Mouse (Mus musculus) lung, embryonic 14.5 days (tissue): ENCODE measurements around the gene Txlna. TPM values are rescaled to one million over a fixed set of nuclear protein-coding genes. Genes with fewer than 3 reads are reported as not detected.

Experiments used
- ATAC-seq: fragments of 200-750 bp; cut with Nextera tagmentation; 2 replicates; pipeline ENCODE4 v1.8.0; 2017; ENCODE audit warnings: mild to moderate bottlenecking, moderate TSS enrichment, moderate library complexity; ENCODE audit not compliant: insufficient read depth
- DNase-seq: peaks from one replicate; pipeline ENCODE4 v3.0.0-alpha.2; 2015
- H3K27ac ChIP-seq: fragments of 300-500 bp; sonication (generic); 2 replicates; pipeline ENCODE4 v1.5.1; 2014; ENCODE audit warnings: low read depth, mild to moderate bottlenecking, moderate library complexity
- H3K27me3 ChIP-seq: fragments of 300-500 bp; sonication (generic); 2 replicates; pipeline ENCODE4 v1.6.1; 2014; ENCODE audit warnings: low read length, control low read depth; ENCODE audit not compliant: insufficient read depth
- H3K36me3 ChIP-seq: fragments of 300-500 bp; sonication (generic); 2 replicates; pipeline ENCODE4 v1.6.1; 2014; ENCODE audit warnings: control low read depth; ENCODE audit not compliant: insufficient read depth
- H3K4me1 ChIP-seq: fragments of 300-500 bp; sonication (generic); 2 replicates; pipeline ENCODE4 v1.6.1; 2014; ENCODE audit warnings: antibody characterized with exemption, control low read depth; ENCODE audit not compliant: insufficient read depth
- H3K4me2 ChIP-seq: fragments of 300-500 bp; sonication (generic); 2 replicates; pipeline ENCODE4 v1.6.1; 2014; ENCODE audit warnings: mild to moderate bottlenecking
- H3K4me3 ChIP-seq: fragments of 300-500 bp; sonication (generic); 2 replicates; pipeline ENCODE4 v1.5.1; 2014; ENCODE audit warnings: low read depth, low read length
- H3K9ac ChIP-seq: fragments of 300-500 bp; sonication (generic); 2 replicates; pipeline ENCODE4 v1.6.1; 2014
- H3K9me3 ChIP-seq: fragments of 300-500 bp; sonication (generic); 2 replicates; pipeline ENCODE4 v1.6.1; 2016; ENCODE audit warnings: low read depth, low read length, control low read depth
- CTCF ChIP-seq: IDR thresholded peaks from 2 replicates; pipeline ENCODE4 v1.5.1; 2016; ENCODE audit warnings: antibody characterized with exemption, low read depth
- WGBS: fragments of 180-500 bp; shearing (Covaris S2); extraction: QIAGEN DNeasy Blood & Tissue Kit; methylation state at CpG from one replicate; pipeline ENCODE4 v1.1.7; 2014; 5-methylcytosine and 5-hydroxymethylcytosine counted together
- polyA plus RNA-seq: library from polyadenylated mRNA; unstranded; fragments of >200 nt; fragmentation: Nextera tagmentation; extraction: Ambion mirVana; gene quantifications from 2 replicates; pipeline ENCODE4 v1.2.1, GENCODE M21; 2014

The Txlna gene
- polyA plus RNA-seq, 1 experiment from 2014 or later = 109 TPM

- Histone ChIP-seq H3K4me2 (peak overlapping the region; percentile 91), H3K9me3 (no peaks in the 10 kb centered on the region), H3K36me3 (peaks cover 23% of the 10 kb centered on the region), H3K27ac (peak overlapping the region; percentile 94), H3K9ac (peak overlapping the region; percentile 96), H3K27me3 (no peaks in the 10 kb centered on the region), H3K4me1 (peaks cover 7% of the 10 kb centered on the region), H3K4me3 (peak overlapping the region; percentile 87)
- DNase-seq = peak; percentile 83
- 6% methylated on average over 12 of the region's 12 CpGs for WGBS
- ATAC-seq = peak; percentile 63
- TF ChIP-seq CTCF = peak; percentile 87
Observed at GRCm38 (mm10) chr4:129671491-129672082, 30.7 kb upstream of the Txlna start.

DNA sequence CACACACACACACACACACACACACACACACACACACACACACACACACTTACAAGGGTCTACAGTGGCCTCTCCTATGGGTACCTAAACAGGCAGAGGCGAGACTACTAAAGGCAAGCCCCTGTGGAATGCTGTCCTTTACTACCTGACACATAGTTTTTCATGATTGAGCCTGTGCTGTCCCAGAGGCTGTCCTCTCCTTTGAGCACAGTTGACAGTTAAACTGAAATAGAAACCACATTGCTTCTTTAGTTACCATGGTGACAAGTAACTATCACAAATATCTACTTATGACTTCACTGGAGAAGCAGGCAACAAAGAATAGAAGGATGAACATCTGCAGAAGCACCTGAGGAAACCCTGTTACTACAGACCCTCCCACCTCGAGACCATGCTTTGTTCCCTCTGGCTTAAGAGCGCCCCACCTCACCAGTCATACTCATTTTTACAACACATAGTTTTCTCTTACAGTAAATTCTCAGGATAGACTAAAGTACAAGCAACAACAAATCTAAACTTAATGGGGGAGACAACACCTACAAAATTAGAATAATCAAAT is 21.5 kb upstream of the Txlna start:
- H3K9me3 ChIP-seq = no peaks in the 10 kb centered on the region
- H3K27ac ChIP-seq = no peak overlapping the region
- no peak overlapping the region for H3K4me2 ChIP-seq
- no peak overlapping the region for H3K4me3 ChIP-seq
- DNase-seq = no peak
- H3K9ac ChIP-seq = no peak overlapping the region
- no peaks in the 10 kb centered on the region for H3K4me1 ChIP-seq
- no peaks in the 10 kb centered on the region for H3K27me3 ChIP-seq
- no peak for TF ChIP-seq CTCF
- WGBS = 73% methylated on average over 3 of the region's 3 CpGs
- no peak for ATAC-seq
- H3K36me3 ChIP-seq = peaks cover 59% of the 10 kb centered on the region

DNA sequence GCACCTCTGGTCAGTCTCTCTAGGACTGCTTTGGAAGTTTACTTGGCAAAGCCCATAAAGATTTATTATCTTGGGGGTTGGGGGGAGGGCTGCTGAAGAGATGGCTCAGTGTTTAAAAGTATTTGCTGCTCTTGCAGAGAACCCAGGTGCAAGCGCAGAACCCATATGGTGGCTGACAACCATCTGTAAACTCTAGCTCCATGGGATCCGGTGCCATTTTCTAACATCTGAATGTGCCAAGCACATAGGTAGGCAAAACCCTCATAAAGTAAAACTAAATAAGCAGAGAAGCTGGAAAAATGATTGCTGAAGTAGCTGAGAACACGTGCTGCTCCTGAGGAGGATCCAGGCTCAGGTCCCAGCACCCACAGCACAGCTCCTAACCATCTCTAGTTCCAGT is 20.7 kb upstream of the Txlna start:
- ATAC-seq = no peak
- 83% methylated on average over 3 of the region's 3 CpGs for WGBS
- peaks cover 63% of the 10 kb centered on the region for H3K36me3 ChIP-seq

GRCm38 (mm10) chr4:129654770-129655169 is 13.9 kb upstream of the Txlna start:
- no peak overlapping the region for H3K27ac ChIP-seq
- no peaks in the 10 kb centered on the region for H3K27me3 ChIP-seq
- no peak overlapping the region for H3K4me2 ChIP-seq
- DNase-seq (no peak), ATAC-seq (no peak)
- H3K4me1 ChIP-seq = no peaks in the 10 kb centered on the region
- TF ChIP-seq CTCF = no peak
- H3K36me3 ChIP-seq = peaks cover 95% of the 10 kb centered on the region
- no peaks in the 10 kb centered on the region for H3K9me3 ChIP-seq
- no peak overlapping the region for H3K4me3 ChIP-seq
- H3K9ac ChIP-seq = no peak overlapping the region
- WGBS = 89% methylated on average over 14 of the region's 14 CpGs

More for the DNA sequence above, 20.7 kb upstream of the Txlna start:
- Histone ChIP-seq H3K4me1 (no peaks in the 10 kb centered on the region), H3K27me3 (no peaks in the 10 kb centered on the region), H3K4me3 (no peak overlapping the region), H3K9ac (no peak overlapping the region), H3K27ac (no peak overlapping the region), H3K4me2 (no peak overlapping the region), H3K9me3 (no peaks in the 10 kb centered on the region)
- no peak for TF ChIP-seq CTCF
- DNase-seq = no peak

GRCm38 (mm10) chr4:129650359-129650758 is 9.5 kb upstream of the Txlna start:
- no peak for TF ChIP-seq CTCF

GRCm38 (mm10) chr4:129648656-129649055 is 7.8 kb upstream of the Txlna start:
- peaks cover 90% of the 10 kb centered on the region for H3K36me3 ChIP-seq
- no peaks in the 10 kb centered on the region for H3K9me3 ChIP-seq
- WGBS = 79% methylated on average over 1 of the region's 1 CpGs

More at GRCm38 (mm10) chr4:129650359-129650758, 9.5 kb upstream of the Txlna start:
- ATAC-seq (no peak), DNase-seq (no peak)
- 93% methylated on average over 8 of the region's 8 CpGs for WGBS
- H3K27ac ChIP-seq = no peak overlapping the region
- H3K4me1 ChIP-seq = no peaks in the 10 kb centered on the region
- H3K36me3 ChIP-seq = peaks cover 92% of the 10 kb centered on the region
- H3K9me3 ChIP-seq = no peaks in the 10 kb centered on the region
- H3K27me3 ChIP-seq = no peaks in the 10 kb centered on the region
- H3K4me2 ChIP-seq = no peak overlapping the region
- no peak overlapping the region for H3K9ac ChIP-seq
- no peak overlapping the region for H3K4me3 ChIP-seq

DNA sequence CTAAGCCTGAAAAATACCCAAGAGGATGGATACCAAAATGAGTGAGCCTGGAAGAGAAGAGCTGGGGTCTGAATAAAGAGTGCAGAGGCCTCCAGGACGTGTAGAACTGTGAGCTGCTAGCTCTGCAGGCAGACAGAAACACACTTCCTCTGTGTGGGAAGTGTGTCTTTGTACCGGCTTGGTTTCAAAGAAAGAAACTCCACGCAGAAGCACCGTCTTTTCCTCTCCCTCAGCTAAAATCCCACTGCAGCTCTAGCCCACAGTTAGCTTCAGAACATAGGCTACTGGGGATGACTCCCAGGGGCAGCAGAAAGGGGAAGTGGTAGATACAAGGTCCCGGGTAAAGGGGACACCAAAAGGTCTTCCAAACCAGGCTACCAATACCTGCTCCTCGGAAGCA is 4.3 kb upstream of the Txlna start:
- Histone ChIP-seq H3K9ac (no peak overlapping the region), H3K36me3 (peaks cover 62% of the 10 kb centered on the region), H3K4me2 (no peak overlapping the region), H3K27me3 (no peaks in the 10 kb centered on the region), H3K27ac (no peak overlapping the region), H3K4me1 (no peaks in the 10 kb centered on the region), H3K9me3 (no peaks in the 10 kb centered on the region), H3K4me3 (no peak overlapping the region)
- TF ChIP-seq CTCF = no peak
- 86% methylated on average over 6 of the region's 6 CpGs for WGBS
- ATAC-seq (no peak), DNase-seq (no peak)

More at GRCm38 (mm10) chr4:129648656-129649055, 7.8 kb upstream of the Txlna start:
- Histone ChIP-seq H3K4me1 (no peaks in the 10 kb centered on the region), H3K27me3 (no peaks in the 10 kb centered on the region), H3K4me3 (no peak overlapping the region), H3K27ac (no peak overlapping the region), H3K4me2 (no peak overlapping the region), H3K9ac (no peak overlapping the region)
- no peak for TF ChIP-seq CTCF
- ATAC-seq (no peak), DNase-seq (no peak)
